Mouse (Mus musculus) spleen, adult 2 months (tissue): ENCODE measurements around the gene Suox.
"Not testable (repeated sequence)": the region's sequence is repeated elsewhere in the genome, so short reads cannot be mapped to it uniquely, and the experiment has no call there.

ENCODE experiments used
- CTCF ChIP-seq: fragments of 200-500 bp; IDR thresholded peaks from 2 replicates; pipeline ENCODE4 v1.5.1; 2011; ENCODE audit warnings: mild to moderate bottlenecking, inconsistent platforms; ENCODE audit not compliant: insufficient read depth, insufficient read length, insufficient replicate concordance; ENCODE audit errors: extremely low read depth
- POLR2A ChIP-seq: fragments of 200-500 bp; IDR thresholded peaks from 2 replicates; pipeline ENCODE4 v1.6.1; 2011; ENCODE audit warnings: low read depth, low read length, inconsistent platforms

DNA sequence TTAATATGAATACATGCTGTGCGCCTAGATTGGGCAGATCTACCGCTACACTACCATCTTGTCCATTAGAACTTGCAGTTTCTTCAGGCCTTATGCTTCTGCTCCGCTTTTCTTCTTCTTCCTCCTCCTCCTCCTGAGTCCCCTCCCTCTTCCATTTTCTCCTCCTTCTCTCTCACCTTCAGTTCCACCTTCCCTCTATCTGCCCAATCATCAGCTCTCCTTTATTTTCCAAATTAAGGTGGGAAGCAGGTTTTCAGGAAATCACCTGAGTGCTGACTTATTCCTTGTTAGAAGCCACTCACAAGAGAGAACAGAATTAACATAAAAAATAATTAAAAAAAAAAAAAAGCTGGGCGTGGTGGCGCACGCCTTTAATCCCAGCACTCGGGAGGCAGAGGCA is 37.4 kb upstream of the Suox start:
- not testable (repeated sequence) for TF ChIP-seq CTCF, POLR2A
